Mouse (Mus musculus) lung, adult 18-20 months (tissue): ENCODE measurements at regions not wholly inside any gene's neighbourhood (a gene's known extent, or its start where the extent isn't known, plus 50 kb on each side); places are given as distances from the start of the nearest gene placed in this dataset.

Source experiments
- DNase-seq, 2 experiments: peaks; one replicate each; pipeline ENCODE4 v3.0.0; 2022; ENCODE audit warnings: mixed read lengths in 2 of 2

DNA sequence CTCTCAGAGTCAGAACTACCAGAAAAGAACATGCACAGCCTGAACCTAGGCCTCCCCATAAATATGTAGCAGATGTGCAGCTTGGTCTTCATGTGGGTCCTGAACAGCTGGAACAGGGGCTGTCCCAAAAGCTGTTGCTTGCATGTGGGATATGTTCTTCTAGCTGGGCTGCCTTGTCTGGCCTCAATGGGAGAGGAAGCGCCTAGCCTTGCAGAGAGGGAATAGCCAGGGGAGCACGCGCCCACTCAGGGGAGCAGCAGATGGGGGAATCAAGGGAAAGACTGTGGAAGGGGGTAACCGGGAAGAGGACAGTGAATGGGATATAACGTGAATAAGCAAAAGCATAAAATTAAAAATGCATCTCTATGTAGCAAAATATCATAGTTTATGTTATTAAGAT lies 154.9 kb upstream of the Slc30a5 start:
- no peak for DNase-seq

DNA sequence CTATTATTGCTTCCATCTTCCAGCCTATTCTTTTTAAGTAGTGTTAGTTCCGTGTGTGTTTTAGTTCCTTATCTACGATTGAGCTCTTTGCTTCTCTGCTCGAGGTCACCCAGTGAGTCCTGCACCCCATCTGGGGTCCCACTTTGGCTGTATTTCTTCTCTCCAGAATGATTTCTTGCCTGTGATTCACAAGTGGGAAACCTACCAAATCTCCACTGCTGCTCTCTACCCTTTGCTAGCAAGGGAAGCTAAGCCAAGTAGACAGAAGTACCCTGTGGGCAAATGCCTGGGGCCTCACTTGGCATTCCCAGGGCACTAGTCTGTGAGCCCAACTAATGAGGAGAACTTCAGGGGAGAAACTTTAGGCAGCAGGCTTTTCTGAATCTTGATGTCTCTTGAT lies 142.5 kb upstream of the Slc30a5 start:
- DNase-seq, result no peak

DNA sequence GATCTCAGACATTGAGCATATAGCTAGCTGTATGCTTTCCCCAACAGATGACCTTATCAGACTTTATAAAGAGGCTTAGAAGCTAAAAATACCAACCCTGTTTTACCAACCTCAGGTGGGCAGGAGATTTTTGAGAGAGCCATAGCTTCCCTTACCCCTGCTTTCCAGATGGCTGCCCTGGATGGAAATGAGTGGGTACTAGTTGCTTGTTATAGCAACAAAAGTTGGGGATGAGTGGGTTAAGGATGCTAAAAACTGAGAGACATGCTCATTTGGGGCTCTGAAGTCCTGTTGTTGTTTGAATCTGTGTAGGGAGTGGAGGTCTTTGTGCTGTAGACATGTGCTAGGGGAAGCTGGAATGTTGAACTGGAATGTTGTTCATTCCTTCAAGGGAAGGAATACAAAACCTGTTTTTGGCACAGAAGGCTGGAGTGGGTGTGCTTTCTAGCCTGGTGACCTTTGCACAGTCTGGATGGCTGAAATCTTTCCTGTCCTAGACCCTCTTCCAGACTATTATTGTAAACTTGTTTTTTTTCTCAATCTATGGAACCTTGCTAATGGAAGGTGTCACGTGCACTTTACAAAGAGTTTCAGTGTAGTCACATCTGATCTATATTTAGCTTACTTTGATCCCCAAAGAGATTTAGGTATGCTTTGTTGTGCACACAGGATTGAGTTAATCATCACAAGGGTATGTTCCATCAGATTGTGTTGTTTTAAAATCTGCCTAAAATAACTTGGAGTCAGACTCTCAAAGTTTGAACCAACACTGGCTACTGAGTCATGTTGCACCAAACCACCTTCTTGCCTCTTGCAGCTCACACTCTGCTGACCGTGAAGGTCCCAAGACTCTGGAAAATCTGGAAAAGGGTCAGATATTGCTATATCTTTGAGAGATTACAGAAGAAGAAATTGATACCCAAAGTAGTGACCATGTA lies 138.1 kb upstream of the Slc30a5 start:
- DNase-seq, result no peak

DNA sequence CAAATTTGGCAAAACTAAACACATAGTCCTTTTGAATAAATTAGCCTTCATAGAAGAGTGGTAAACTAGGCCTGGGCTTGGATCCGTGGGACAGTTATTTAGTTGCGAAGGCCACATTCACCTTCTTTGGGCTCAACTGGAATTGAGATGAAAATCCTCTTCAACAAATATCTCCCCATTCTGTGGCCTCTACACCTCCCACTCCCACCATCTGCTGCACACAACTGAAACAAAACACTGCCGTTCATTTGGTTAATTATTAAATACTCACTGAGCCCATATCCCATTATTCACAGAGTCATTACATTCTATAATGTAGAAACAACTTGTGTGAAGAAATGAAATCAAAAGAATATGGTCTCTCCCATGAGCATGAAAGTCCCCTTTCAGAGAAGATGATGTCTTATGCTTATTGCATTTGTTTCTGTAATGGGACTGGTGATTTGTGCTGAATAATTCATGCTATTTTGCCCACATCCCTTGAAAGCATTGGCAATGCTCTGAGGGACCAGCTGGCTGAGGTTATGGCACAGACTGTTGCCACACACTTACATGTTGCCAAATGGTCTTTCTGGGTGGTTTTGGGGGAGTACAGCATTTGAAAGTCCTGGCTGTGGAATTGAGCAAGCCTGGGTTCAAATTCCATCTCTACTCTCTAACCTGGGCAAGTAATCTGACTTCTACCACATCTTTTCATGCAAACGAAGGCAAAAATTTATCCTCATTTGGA lies 129.7 kb upstream of the Slc30a5 start:
- no peak for DNase-seq

DNA sequence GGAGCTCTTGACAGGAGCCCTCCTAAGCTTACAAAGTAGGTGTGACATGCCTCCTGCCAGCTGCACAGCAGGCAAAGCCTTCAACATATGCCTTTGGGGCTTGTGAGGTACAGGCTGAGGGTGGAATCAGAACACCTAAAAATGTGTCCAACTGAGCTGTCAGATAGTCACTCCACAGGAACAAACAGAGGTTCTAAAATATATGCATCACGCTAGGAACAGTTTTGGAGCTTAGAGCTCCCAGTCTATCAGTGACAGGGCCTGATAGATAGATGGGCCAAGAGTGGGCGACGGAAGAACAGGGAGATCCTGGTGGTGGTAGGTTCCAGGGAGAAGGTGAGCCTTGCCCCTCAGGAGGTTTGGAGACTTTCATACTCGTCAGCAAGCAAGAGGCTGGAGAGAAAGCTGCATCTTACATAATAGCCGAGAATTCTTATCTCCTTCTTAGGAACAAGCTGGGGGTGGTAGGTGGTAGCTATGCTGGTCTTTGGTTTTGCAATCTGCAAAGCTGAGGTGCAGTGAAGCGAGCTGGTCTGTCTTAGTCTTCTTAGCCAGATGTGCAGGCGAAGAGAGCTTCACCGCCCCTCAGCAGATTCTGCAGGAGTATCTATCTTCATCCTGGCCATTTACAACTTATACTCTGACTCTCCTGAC lies 121.5 kb upstream of the Slc30a5 start:
- no peak for DNase-seq

DNA sequence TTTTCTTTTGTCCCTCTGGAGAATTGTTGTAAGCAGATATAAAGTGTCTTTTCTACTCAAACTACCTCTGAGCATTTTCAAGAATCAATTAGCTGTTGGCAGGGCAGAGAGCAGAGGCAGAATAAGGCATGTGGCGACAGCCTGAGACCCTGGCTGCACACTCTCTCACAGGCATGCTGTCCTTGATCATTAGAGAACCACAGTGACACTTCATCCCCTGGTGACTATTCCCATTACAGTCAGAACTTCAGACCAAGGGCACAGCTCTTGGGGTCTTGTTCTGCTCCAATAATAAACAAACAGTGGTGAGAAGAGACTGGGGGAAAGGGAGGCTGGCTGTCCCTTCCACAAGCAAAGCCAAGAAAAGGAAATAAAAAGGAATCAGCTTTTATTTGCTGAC lies 120.9 kb upstream of the Slc30a5 start:
- DNase-seq, result no peak

DNA sequence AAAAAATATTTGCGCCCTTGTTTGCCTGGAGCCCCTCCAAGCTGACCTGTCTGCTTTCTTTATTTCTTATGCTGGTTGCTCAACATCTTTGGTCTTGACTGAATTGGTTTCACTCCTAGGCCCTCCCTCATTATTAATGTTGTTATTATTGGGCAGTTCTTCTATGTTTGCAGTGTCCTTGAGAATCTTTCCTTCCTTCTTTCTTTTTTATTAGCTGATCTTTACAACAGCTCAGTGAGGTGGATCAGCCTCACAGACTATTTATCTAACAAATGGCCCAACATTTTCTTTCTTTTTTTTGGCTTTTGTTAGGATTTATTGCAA lies 117.9 kb upstream of the Slc30a5 start:
- peak; percentile 15 to 29 for DNase-seq

DNA sequence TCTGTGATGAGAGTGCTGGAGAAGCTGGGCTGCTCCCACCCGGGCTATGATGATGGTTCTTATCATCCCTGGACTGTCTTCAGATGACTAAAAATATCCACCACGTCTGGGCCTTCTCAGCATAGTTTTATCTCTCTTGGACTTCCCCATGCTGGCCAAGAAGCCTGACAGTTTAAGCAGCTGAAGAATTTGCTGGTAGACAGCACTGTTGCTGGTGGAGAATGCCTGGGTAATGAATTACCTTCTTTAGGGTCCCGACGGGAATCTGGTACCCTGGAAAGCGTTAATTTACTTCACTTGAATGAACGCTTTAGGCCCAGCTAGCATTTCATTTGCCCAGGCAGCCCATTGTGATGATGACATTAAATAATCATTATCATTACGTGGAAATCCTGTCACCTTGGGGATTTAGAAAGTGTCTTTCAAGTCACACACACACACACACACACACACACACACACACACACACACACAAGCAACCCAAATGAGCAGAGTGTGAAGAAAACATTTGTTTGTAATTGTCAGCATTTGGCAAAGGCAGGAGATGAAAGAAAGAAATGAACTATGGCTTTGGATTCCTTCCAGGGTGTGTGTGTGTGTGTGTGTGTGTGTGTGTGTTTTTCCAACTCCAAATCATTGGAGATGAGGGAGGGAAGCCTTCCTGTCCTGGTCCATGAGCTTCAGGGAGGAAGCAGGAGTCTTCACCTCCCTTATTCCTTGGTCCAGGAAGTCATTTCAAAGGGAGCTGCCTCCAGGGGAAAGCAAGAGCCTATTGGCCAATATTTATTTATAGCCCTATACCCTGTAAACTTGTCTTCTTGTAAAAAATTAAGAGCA lies 117.3 kb upstream of the Slc30a5 start:
- DNase-seq, result no peak

DNA sequence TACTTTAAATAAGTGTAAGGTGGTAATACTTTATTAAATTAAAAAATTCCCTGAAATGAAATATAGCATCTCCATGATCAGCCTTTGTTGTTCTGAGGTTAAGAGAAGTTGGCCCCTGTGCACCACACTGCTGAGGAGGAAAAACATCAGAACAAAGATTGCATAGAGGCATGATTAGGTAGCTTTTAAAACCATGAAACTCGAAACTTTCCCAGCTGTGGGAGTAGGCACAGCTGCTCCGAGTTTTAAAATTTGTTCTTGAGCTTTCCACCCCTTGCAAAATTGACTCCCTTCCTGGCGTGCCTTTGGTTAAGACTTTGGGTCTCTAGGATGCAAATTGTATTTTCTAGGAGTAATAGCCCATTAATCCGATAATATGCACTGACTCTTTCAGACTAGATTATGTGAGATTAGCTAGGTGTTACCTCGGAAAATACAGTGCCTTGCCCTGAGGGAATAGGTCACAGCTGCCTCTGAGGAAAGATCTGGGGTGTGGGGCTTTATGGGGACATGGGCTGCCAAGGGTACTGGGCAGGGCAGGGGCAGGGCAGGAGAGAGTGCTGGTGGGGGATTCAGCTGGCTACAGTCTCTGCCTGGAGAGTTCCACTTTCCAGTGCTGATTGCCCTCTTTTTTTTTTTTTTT lies 110.1 kb upstream of the Slc30a5 start:
- DNase-seq, result no peak

DNA sequence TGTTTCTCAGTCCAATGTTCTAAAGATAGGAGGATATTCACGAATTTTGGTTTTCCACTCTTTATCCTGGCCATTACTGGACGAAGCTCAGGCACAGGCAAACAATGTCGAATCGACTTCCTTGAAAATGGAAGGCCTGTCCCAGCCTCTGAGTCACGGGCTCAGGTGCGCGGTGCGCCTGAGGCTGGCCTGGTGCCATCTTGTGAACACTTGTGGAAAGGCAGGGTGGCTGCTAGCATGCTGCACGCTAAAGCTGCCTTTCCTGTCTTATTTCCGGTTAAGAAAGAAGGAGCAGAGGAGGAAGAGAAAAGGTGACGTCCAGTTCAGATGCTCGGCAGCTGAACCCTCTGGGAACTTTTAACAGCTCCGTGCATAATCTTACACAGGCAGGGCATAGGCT lies 107.6 kb upstream of the Slc30a5 start:
- DNase-seq, result no peak

DNA sequence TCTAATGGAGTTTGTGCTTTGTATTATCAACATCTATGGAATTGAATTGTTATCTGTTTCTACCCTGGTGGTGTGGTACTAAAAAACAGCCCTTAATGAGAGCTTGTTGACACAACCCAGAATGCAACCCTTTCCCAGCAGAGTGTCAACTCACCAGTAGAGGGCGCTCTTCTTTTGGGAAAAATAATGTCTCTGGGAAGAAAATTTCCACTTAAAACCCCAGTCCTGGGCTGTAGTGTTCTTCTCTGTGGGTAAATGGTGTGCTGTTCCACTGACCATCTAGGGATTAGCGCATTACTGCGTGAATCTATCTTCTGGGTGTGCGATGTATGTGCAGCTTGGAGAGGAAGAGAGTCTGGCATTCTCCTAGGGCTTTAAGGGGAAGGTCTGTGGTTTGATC lies 106.5 kb upstream of the Slc30a5 start:
- DNase-seq, result peak in 1 of 2 experiments; percentile 23

DNA sequence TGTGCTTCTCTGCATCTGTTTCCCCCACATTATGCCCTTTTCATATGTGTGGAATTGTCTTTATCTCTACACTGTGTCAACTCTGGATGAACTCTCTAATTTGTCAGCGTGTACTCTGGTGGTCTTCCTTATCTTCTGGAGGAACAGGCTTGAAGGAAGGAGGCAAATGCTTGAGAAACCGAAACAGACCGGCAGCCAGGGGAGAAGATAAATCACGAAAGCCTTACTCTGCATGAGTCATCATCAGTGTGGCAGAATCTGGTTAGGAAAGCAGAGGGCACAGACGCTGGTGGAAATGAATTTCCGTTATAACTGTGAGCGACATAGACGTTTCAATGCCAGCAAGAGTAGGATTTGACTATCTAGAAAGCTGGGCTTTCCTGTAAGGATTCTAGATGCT lies 100.0 kb upstream of the Slc30a5 start:
- no peak for DNase-seq

DNA sequence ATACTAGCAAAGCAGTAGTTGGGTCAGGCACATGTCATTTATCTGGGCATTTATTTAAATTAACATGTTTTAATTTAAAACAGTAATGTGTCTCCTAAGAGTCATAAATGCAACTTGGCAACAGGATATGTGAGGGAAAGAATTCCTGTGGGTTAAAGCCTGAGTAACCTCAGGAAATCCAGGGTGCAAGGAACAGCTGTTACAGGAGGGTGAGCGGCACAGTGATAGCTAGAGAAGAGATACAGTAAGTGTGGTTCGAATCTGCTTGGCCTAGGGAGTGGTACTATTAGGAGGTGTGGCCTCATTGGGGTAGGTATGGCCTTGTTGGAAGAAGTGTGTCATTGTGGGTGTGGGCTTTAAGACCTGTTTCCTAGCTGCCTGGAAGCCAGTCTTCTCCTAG lies 66.3 kb upstream of the Slc30a5 start:
- no peak for DNase-seq

DNA sequence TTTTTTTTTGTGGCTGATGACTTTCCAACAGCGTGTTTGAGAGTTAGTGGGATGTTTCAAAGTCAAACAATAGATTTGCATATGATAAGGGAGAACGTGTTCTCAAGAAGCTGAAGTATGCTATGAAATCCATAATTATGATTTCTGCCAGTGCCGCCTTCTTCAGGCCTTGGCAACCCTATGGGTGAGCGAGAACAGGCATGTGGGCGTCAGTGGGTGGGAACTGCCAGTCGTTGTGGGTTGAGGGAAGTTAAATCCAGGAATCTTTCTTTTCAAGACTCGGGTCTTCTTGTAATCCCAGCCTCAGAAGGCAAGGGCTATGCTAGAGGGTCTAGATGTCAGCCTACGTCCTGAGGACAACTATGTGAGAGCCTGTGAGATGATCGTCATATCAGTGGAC lies 60.6 kb upstream of the Slc30a5 start:
- DNase-seq, result no peak

DNA sequence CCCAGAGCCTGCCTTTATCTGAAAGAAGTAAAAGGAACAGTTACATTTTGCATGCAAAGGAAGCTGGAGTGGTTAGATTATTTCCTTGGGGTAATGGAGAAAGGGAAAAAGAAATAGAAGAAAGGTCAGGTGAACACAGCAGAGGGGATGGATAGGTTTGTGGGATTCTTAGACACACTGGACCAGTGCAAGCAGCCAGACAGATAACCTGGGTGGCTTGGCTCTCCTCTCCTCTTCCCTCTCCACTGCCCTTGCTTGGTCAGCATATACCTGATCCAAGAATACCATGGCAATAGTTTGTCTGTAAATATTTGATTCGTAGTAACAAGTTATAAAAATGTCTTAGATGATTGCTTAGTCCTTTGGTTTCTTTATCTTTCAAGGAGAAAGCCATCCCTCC lies 59.9 kb upstream of the Slc30a5 start:
- DNase-seq, result no peak

DNA sequence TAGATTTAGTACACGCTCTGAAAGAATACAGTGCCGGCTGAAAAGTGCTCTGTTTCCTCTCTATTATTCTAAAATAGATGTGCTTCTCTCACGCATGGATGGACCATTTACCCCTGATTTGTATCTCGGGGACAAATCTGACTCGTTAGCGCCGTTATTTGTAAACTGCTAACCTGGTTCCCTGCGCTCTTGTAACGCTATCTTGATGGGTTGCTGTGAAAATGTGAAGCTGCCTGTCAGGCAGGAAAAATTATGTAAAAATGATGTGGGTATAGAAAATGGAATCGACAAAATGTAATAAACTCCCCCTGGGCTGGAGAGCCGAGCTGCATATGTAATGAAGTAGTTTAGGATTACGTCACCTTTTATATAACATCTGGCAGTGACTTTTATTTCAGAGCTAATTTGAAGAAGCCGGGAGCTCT lies 59.4 kb upstream of the Slc30a5 start:
- no peak for DNase-seq

DNA sequence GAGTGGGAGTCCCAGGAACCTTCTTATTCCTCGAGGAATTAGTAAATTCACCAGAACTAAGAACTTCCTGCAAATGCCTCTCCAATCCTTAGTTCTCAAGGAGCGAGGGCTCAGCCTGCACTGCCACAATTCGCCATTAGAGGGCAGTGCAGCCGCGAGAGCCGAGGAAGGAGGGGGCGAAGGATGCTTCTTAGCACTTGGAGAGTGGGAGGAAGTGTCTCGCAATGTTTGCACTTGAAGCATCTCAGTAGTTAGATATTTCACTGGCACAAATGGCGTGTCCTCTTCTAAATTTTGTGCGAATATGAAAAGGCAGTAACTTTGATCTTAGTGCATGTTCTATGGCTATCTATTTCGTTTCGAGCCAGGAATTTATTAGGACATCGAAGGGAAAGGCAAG lies 59.0 kb upstream of the Slc30a5 start:
- DNase-seq, result peak; percentile 31 to 34

DNA sequence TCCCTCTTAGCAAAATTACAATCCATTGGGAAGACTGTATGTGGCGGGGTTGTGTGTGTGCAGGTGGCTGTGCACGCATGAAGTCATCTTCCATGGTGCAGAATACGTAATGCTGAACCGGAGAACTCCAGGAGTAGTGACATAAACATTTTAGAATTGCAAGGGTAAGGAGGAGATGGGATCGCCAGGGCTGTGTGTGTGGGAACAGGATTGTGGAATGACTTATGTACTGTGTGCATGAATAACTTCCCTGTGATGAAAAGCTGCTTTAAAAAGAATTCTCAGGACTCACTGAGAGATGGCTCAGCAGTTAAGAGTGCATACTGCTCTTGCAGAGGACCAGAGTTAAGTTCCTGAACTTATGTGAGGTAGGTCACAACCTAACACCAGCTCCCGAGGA lies 57.2 kb upstream of the Slc30a5 start:
- no peak for DNase-seq

DNA sequence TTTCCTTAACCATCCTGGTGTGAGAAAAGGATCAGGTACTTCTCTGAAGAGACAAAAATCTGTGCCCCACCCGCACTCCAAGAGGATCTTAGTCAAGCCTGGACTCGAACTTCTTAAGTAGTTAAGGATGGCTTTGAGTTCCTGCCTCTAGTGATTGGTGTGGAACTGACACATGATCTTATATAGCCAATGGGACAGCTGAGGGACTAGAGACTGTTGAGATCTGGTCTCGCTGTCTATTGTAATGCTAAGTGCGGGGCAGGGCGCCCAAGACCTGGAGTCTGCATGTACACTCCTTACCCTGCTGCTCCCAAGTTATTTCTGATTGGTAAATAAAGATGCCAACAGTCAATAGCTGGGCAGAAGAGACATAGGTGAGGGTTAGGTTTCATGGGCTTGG lies 55.3 kb upstream of the Slc30a5 start:
- no peak for DNase-seq

DNA sequence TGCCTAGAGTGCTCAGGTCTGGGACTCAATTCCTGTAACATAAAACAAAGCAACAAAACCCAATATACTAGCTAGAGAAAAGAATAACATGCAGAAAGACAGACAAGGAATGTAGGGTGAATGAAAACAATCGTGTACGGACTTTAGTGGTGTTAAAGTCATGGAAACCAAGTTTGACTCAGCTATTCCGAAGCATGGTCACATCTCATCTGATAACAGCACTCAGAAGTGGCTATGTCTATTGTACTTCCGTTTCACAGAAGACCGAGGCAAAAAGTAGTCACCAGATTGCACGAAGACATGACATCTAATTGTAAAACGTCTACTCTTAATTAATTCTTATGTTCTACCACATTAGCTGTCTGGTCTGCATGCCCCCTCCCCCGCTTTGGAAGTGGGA lies 50.5 kb upstream of the Slc30a5 start:
- no peak for DNase-seq
